Mouse (Mus musculus) hindbrain, embryonic 15.5 days (tissue): ENCODE data around the gene Slc5a11. TPM values are rescaled to one million over a fixed set of nuclear protein-coding genes. Genes with fewer than 3 reads are reported as not detected.

Experiments
- ATAC-seq: fragments of 200-750 bp; cut with Nextera tagmentation; 2 replicates; pipeline ENCODE4 v1.8.0; 2017; ENCODE audit warnings: low read depth, moderate number of reproducible peaks, moderate TSS enrichment; ENCODE audit not compliant: low FRiP score
- H3K27ac ChIP-seq: fragments of 300-500 bp; sonication (generic); replicated peaks from 2 replicates; pipeline ENCODE4 v1.5.1; 2015; ENCODE audit warnings: mild to moderate bottlenecking, inconsistent platforms
- H3K27me3 ChIP-seq: fragments of 300-500 bp; sonication (generic); 2 replicates; pipeline ENCODE4 v1.6.1; 2015; ENCODE audit warnings: control low read depth, inconsistent platforms
- H3K36me3 ChIP-seq: fragments of 300-500 bp; sonication (generic); 2 replicates; pipeline ENCODE4 v1.6.1; 2015; ENCODE audit warnings: control low read depth, inconsistent platforms
- H3K4me1 ChIP-seq: fragments of 300-500 bp; sonication (generic); replicated peaks from 2 replicates; pipeline ENCODE4 v1.6.1; 2015; ENCODE audit warnings: control low read depth, inconsistent platforms
- H3K4me2 ChIP-seq: fragments of 300-500 bp; sonication (generic); 2 replicates; pipeline ENCODE4 v1.6.1; 2015; ENCODE audit warnings: moderate library complexity, mild to moderate bottlenecking, inconsistent platforms
- H3K4me3 ChIP-seq: fragments of 300-500 bp; sonication (generic); 2 replicates; pipeline ENCODE4 v1.5.1; 2015; ENCODE audit warnings: mild to moderate bottlenecking, inconsistent platforms
- H3K9ac ChIP-seq: fragments of 300-500 bp; sonication (generic); 2 replicates; pipeline ENCODE4 v1.6.1; 2015; ENCODE audit warnings: inconsistent platforms
- H3K9me3 ChIP-seq: fragments of 300-500 bp; sonication (generic); 2 replicates; pipeline ENCODE4 v1.6.1; 2016; ENCODE audit warnings: control low read depth, inconsistent platforms
- WGBS: fragments of 180-500 bp; shearing (Covaris S2); methylation state at CpG from one replicate; pipeline ENCODE4 v1.1.7; 2015; 5-methylcytosine and 5-hydroxymethylcytosine counted together
- polyA plus RNA-seq: library from polyadenylated mRNA; unstranded; fragments of >200 nt; fragmentation: Nextera tagmentation; extraction: Ambion mirVana; gene quantifications from 2 replicates; pipeline ENCODE4 v1.2.1, GENCODE M21; 2015

Slc5a11 gene
- polyA plus RNA-seq, 1 experiment from 2014 or later, result 0.38 TPM

DNA sequence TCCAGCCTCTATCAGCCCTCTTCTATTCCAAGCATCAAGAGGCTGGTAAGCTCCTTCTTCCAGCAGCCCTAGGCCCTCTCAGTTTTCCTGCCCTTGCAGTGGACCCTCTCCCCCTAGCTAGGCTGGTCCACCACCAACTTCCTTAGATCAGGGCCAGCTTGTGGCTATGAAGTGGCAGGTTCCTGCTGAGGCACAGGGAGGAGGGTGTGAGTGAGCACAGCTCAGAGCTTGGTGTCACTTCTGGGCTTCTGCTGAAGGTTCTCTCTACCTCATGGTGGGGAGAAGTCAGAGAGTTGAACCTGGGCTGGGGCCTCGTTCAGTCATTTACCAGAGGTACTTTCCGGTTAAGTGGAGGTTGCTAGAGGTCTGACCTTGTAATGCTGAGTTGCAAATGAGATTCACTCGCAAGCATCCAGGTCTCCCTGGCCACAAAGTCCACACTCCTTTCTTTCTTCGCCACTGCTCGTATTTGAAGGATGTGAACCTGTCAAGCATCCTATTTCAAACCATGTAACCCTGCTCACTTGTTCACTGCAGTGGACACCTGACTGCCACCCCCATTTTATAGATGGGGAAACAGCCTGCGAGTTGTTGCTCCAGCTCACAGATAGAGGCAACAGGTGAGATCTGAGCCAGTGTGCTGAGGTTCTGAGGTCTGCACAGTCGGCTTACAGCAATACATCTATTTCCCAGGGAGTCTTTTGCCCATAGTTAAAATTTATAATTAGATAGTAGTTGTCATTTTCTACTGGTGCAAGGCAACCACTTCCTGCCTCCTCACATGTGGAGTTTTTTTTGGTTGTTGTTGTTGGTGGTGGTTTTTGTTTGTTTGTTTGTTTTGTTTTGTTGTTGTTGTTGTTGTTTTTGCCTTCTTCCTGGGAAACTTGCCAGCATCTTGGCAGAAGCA, 3.1 kb downstream of the Slc5a11 start:
- Histone ChIP-seq H3K4me3 (no peak overlapping the region), H3K4me1 (peaks cover 12% of the 10 kb centered on the region), H3K4me2 (no peak overlapping the region), H3K27ac (no peak overlapping the region), H3K36me3 (no peaks in the 10 kb centered on the region), H3K9ac (no peak overlapping the region), H3K27me3 (no peaks in the 10 kb centered on the region), H3K9me3 (no peaks in the 10 kb centered on the region)
- ATAC-seq, result no peak
- WGBS, result 74% methylated on average over 7 of the region's 7 CpGs

DNA sequence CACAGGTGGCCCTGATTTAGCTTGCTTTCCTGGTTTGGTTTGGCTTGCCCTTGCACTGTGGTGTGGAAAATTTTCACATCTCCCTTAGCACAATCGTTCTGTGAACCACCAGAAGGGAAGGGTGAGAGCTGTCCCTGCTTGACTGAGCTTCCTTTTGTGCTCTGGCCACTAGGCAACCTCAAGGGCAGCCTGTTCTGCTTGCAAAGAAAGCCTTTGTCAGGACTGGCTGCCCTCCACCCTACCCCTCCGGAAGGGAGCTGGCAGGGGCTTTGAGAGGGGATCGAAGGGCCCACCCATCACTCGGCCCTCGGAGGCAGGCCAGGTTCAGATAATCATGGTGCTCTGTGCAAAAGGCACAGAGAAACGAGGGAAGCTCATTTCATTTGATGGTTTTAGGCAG, 4.0 kb downstream of the Slc5a11 start:
- Histone ChIP-seq H3K4me3 (no peak overlapping the region), H3K27ac (peak overlapping the region; percentile 30; the same call in 1 of the 2 replicates), H3K4me2 (no peak overlapping the region), H3K9me3 (no peaks in the 10 kb centered on the region), H3K9ac (no peak overlapping the region), H3K4me1 (peaks cover 12% of the 10 kb centered on the region), H3K27me3 (no peaks in the 10 kb centered on the region), H3K36me3 (no peaks in the 10 kb centered on the region)
- peak; percentile 81; the same call in 1 of the 2 replicates for ATAC-seq
- 16% methylated on average over 6 of the region's 6 CpGs for WGBS

DNA sequence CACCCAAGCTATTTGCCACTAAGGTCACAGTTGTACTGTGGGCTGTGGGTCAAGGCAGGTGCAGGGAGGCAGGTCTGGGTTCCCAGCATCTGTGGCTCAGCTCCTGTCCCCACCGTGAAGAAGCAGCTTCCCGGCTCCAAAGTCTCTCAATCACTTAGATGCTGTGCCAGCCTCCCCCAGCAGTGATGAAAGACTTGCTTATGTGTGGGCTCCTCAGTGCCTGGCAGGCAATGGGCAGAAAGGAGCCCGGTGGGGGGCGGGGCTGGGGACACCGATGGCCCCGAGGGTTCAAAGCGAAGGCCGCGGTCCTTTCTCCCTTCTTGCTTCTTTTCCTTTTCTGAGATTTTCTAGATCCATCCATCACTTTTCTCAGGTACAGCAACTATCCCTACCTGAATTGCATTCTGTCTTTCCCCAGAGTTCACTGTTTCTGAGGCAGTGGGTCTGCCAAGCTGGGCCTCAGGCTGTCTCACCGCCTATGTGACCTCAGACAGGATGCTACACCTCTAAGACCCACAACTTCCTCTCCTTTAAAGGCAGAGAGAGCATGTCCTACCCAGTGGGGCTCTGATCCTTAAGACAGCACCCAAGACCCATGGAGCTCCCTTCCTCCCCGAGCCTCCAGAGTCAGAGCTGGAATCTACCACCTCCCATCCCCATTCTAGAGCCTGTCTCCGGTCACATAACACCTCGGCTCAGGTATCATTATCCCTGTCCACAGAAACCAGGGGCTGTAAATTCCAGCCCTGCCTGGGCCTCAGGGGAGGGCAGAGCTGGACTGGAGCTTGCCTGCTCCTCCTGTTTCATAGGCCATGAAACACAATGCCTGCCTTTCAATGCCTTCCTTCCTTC, 5.4 kb downstream of the Slc5a11 start:
- no peaks in the 10 kb centered on the region for H3K36me3 ChIP-seq
- H3K4me2 ChIP-seq, result no peak overlapping the region
- no peaks in the 10 kb centered on the region for H3K9me3 ChIP-seq
- H3K4me3 ChIP-seq, result no peak overlapping the region
- H3K27ac ChIP-seq, result no peak overlapping the region
- no peak overlapping the region for H3K9ac ChIP-seq
- no peaks in the 10 kb centered on the region for H3K27me3 ChIP-seq
- peaks cover 4% of the 10 kb centered on the region; the same call in 1 of the 2 replicates for H3K4me1 ChIP-seq
- 75% methylated on average over 13 of the region's 13 CpGs for WGBS
- no peak for ATAC-seq

DNA sequence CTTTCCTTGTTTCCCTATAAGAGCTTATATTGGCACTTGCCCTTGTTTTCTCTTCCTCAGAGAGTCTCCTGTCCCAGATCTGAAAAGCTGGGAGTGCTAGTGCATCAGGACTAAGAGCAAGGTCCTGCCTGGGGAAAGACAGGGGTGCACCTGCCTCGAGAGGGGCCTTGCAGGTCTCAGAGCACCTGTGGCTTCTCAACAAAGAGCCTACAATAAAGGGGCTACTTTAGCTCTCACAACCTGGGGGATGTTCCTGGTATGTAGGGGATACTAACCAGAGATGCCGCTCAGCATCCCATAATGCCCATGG, 6.0 kb downstream of the Slc5a11 start:
- Histone ChIP-seq H3K27ac (no peak overlapping the region), H3K4me1 (peaks cover 4% of the 10 kb centered on the region; the same call in 1 of the 2 replicates), H3K9me3 (no peaks in the 10 kb centered on the region), H3K36me3 (no peaks in the 10 kb centered on the region), H3K4me2 (no peak overlapping the region), H3K27me3 (no peaks in the 10 kb centered on the region), H3K4me3 (no peak overlapping the region), H3K9ac (no peak overlapping the region)
- no peak for ATAC-seq
- WGBS, result 78% methylated on average over 2 of the region's 2 CpGs

DNA sequence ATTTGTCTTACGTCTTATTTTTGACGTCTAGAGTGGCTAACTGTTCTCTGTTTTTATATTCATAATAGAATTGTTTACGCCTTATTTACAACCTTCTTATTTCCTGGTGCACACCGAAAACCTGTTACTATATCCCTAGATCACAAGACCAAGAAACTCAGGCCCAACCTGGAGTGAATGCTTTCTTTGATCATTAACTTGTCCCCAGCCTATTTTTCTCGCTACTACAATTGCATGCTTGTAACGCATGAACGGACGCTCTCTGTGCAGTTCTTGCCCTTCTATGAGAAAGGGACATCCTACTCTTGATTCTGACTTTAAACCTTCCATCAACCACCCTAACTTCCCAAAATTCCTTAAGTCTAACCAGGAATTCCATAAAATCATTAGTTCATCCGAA, 9.5 kb downstream of the Slc5a11 start:
- Histone ChIP-seq H3K4me2 (no peak overlapping the region), H3K4me1 (no peaks in the 10 kb centered on the region), H3K9me3 (no peaks in the 10 kb centered on the region), H3K27me3 (no peaks in the 10 kb centered on the region), H3K9ac (no peak overlapping the region), H3K4me3 (no peak overlapping the region), H3K27ac (no peak overlapping the region), H3K36me3 (no peaks in the 10 kb centered on the region)
- no peak for ATAC-seq
- WGBS, result 71% methylated on average over 9 of the region's 9 CpGs

DNA sequence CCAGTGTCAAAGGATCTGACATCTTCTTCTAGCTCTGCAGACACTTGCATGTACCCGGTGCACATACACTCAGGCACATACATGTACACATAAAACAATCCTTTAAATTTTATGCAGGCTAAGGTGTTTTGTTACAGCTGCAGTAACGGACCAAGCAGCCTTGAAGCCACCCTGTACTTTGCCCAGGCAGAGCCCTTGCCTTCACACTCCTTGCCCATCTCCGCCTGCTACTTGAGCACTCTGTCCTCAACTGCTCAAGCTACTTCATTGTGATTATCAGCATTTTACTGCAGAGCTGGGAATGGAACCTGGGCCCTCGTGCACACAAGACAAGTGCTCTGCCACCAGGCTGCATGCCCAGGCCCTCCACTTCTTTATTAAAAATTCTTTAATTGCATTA, 10.6 kb downstream of the Slc5a11 start:
- no peak overlapping the region for H3K27ac ChIP-seq
- no peaks in the 10 kb centered on the region for H3K4me1 ChIP-seq
- no peak for ATAC-seq
- H3K9ac ChIP-seq, result no peak overlapping the region
- WGBS, result 88% methylated on average over 4 of the region's 4 CpGs
- H3K9me3 ChIP-seq, result no peaks in the 10 kb centered on the region
- H3K36me3 ChIP-seq, result no peaks in the 10 kb centered on the region
- no peak overlapping the region for H3K4me3 ChIP-seq
- H3K27me3 ChIP-seq, result no peaks in the 10 kb centered on the region
- H3K4me2 ChIP-seq, result no peak overlapping the region

DNA sequence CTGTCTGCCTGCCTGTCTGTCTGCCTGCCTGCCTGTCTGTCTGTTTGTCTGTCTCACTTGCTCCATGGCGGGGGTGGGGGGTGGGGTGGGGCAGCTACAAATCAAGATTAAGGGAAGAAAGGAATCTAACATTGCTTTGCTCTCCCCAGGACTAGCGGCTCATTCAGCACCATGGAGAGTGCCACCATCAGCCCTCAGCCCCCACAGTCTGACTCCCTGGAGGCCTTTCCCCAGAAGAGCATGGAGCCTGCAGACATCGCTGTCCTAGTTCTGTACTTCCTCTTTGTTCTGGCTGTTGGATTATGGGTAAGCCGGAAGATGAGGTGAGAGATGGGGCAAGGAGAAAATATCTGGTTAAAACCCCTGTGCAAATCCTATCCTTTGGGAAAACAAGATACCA, 20.9 kb downstream of the Slc5a11 start:
- no peak for ATAC-seq
- WGBS, result 33% methylated on average over 4 of the region's 4 CpGs

DNA sequence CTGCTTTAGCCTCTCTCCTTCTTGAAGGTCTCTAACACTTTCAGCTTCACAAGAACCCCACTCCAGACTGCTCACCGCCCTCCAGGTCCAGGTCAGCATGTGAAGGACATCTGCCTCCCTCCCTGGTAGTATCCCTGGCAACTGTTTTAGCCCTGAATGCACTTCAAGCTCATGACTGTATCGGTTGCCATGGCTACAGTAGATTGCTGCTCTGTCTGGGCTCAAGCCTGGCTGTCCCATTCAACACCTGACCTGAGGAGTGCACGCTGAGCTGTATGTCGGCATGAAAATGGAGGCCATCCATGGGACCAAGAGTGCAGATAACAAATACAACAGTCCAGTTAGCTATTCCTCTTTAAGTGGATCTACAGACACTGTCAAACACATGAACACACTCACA, 24.0 kb downstream of the Slc5a11 start:
- H3K27ac ChIP-seq, result no peak overlapping the region
- 45% methylated on average over 4 of the region's 4 CpGs for WGBS
- H3K4me3 ChIP-seq, result no peak overlapping the region
- no peaks in the 10 kb centered on the region for H3K36me3 ChIP-seq
- no peaks in the 10 kb centered on the region for H3K27me3 ChIP-seq
- ATAC-seq, result peak; percentile 88
- no peaks in the 10 kb centered on the region for H3K4me1 ChIP-seq
- H3K9ac ChIP-seq, result no peak overlapping the region
- H3K4me2 ChIP-seq, result no peak overlapping the region
- no peaks in the 10 kb centered on the region for H3K9me3 ChIP-seq

More for the DNA sequence above, 20.9 kb downstream of the Slc5a11 start:
- Histone ChIP-seq H3K27me3 (no peaks in the 10 kb centered on the region), H3K9ac (no peak overlapping the region), H3K4me1 (no peaks in the 10 kb centered on the region), H3K36me3 (no peaks in the 10 kb centered on the region), H3K4me3 (no peak overlapping the region), H3K9me3 (no peaks in the 10 kb centered on the region), H3K27ac (no peak overlapping the region), H3K4me2 (no peak overlapping the region)

DNA sequence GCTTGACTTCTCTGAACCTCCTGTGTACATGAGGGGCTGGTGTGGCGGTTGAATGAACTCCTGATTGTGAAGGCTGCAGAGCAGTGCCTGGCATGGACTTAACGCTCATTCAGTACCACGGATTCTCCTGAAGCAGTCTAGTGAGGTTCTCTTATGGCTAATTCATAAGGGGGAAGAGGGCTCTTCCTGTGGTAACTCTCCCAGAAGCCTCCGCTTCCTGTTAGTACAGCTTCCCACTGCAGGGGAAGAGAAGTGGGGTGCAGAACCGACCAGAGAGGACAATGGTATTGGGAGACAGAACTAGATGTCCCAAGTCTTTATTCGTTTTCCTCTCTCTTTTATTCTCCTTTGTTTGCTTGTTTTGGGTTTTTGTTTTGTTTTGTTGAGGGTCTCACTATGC, 25.5 kb downstream of the Slc5a11 start:
- Histone ChIP-seq H3K4me3 (no peak overlapping the region), H3K9ac (no peak overlapping the region), H3K36me3 (no peaks in the 10 kb centered on the region), H3K27ac (no peak overlapping the region), H3K9me3 (no peaks in the 10 kb centered on the region), H3K4me1 (no peaks in the 10 kb centered on the region), H3K27me3 (no peaks in the 10 kb centered on the region), H3K4me2 (no peak overlapping the region)
- WGBS, result 67% methylated on average over 6 of the region's 6 CpGs
- no peak for ATAC-seq

DNA sequence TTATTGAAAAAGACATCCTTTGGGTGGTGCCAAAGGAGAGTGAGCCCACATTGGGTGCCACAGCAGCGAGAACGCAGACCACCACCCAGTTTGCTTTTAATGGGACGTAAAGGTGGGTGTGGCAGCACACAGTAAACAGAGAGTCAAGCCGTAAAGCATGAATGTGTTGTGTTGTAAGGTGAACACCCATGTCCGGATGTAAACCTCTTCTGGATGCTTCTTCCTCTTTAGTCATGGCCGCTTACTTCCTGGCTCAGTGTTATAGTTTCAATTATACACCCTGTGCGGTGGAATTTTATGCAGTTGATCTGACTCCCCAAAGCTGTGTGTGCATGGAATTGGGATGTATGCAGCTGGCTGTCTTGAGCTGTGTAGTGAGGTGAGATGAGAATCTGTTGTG, 27.7 kb downstream of the Slc5a11 start:
- ATAC-seq, result no peak

DNA sequence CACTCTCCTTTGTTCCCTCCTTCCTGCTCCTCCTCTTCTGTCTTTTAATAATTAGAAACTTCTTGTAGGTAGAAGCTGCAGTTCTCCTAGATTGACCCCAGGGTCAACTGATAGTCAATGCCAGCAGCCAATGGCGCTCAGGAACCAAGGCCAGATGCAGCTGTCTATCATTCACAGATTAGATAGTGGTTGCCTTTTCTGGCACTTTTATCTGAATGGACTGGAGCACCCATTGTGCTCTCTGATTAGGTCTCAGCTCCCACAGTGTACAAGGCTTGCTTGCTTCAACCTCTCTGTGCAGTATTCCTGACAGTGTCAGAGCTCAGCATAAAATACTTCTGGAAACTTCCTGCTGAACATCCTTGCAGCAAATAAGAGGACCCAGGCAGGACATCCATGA, 30.3 kb downstream of the Slc5a11 start:
- no peaks in the 10 kb centered on the region for H3K4me1 ChIP-seq
- no peak overlapping the region for H3K27ac ChIP-seq
- H3K27me3 ChIP-seq, result no peaks in the 10 kb centered on the region
- H3K9ac ChIP-seq, result no peak overlapping the region
- H3K4me2 ChIP-seq, result no peak overlapping the region
- no peaks in the 10 kb centered on the region for H3K9me3 ChIP-seq
- no peak overlapping the region for H3K4me3 ChIP-seq
- 96% methylated on average over 1 of the region's 1 CpGs for WGBS
- ATAC-seq, result no peak
- no peaks in the 10 kb centered on the region for H3K36me3 ChIP-seq

More for the DNA sequence above, 27.7 kb downstream of the Slc5a11 start:
- Histone ChIP-seq H3K4me3 (no peak overlapping the region), H3K4me2 (no peak overlapping the region), H3K4me1 (no peaks in the 10 kb centered on the region), H3K9ac (no peak overlapping the region), H3K9me3 (no peaks in the 10 kb centered on the region), H3K27me3 (no peaks in the 10 kb centered on the region), H3K36me3 (no peaks in the 10 kb centered on the region), H3K27ac (no peak overlapping the region)
- 91% methylated on average over 7 of the region's 7 CpGs for WGBS

DNA sequence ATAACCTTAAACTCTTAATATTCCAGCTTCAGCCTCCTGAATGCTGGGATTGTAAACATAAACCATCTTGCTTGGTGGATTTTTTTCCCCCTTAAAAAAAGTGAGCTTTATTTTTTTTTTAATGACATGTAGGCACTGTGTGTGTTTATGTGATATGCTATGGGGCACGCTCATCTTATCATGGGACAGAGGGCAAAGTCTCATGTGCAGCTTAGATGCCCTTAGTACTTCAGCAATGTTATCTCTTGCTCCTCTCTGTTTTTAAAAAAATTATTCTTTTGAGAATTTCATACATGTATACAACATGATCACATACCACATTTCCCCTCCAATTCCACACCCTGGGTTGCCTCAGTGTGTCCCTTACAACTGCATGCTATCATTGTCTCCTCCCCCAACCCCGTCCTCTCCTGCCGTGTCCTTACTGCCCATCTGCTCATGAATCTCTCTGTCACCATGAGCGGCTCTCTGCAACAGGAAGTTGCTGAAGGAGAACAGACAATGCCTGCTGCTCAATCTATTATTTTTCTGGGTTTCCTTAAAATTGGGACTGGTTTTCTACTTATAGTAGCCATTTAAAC, 32.0 kb downstream of the Slc5a11 start:
- H3K4me3 ChIP-seq, result no peak overlapping the region
- WGBS, result 61% methylated on average over 4 of the region's 4 CpGs
- H3K4me1 ChIP-seq, result no peaks in the 10 kb centered on the region
- no peaks in the 10 kb centered on the region for H3K27me3 ChIP-seq
- no peak overlapping the region for H3K4me2 ChIP-seq
- no peak for ATAC-seq
- no peaks in the 10 kb centered on the region for H3K9me3 ChIP-seq
- H3K36me3 ChIP-seq, result no peaks in the 10 kb centered on the region
- H3K9ac ChIP-seq, result no peak overlapping the region
- H3K27ac ChIP-seq, result no peak overlapping the region
